Mouse (Mus musculus) heart, embryonic 16.5 days (tissue): ENCODE measurements around the gene Snrk. TPM values are rescaled to one million over a fixed set of nuclear protein-coding genes. Genes with fewer than 3 reads are reported as not detected.
"Not testable (repeated sequence)": the region's sequence is repeated elsewhere in the genome, so short reads cannot be mapped to it uniquely, and the experiment has no call there.

ENCODE experiments used
- ATAC-seq: fragments of 200-750 bp; cut with Nextera tagmentation; replicated peaks from 2 replicates; pipeline ENCODE4 v1.8.0; 2017; ENCODE audit warnings: moderate number of reproducible peaks; ENCODE audit not compliant: insufficient read depth, low FRiP score; ENCODE audit errors: extremely low read depth
- H3K27ac ChIP-seq: fragments of 300-500 bp; sonication (generic); 2 replicates; pipeline ENCODE4 v1.5.1; 2014; ENCODE audit warnings: mild to moderate bottlenecking, low read length, control low read depth, moderate library complexity
- H3K27me3 ChIP-seq: fragments of 300-500 bp; sonication (generic); 2 replicates; pipeline ENCODE4 v1.6.1; 2014; ENCODE audit warnings: low read length, mixed read lengths; ENCODE audit not compliant: control insufficient read depth, insufficient read depth
- H3K36me3 ChIP-seq: fragments of 300-500 bp; sonication (generic); 2 replicates; pipeline ENCODE4 v1.6.1; 2014; ENCODE audit not compliant: control insufficient read depth, insufficient read depth
- H3K4me1 ChIP-seq: fragments of 300-500 bp; sonication (generic); 2 replicates; pipeline ENCODE4 v1.6.1; 2014; ENCODE audit warnings: low read length, mixed read lengths; ENCODE audit not compliant: control insufficient read depth, insufficient read depth
- H3K4me2 ChIP-seq: fragments of 300-500 bp; sonication (generic); 2 replicates; pipeline ENCODE4 v1.6.1; 2014; ENCODE audit warnings: low read depth, mild to moderate bottlenecking, control low read depth, low read length
- H3K4me3 ChIP-seq: fragments of 300-500 bp; sonication (generic); 2 replicates; pipeline ENCODE4 v1.5.1; 2014; ENCODE audit warnings: mild to moderate bottlenecking, control low read depth, low read length
- H3K9ac ChIP-seq: fragments of 300-500 bp; sonication (generic); 2 replicates; pipeline ENCODE4 v1.6.1; 2014; ENCODE audit warnings: low read length, control low read depth
- H3K9me3 ChIP-seq: fragments of 300-500 bp; sonication (generic); replicated peaks from 2 replicates; pipeline ENCODE4 v1.6.1; 2016; ENCODE audit warnings: low read length; ENCODE audit not compliant: control insufficient read depth
- WGBS: fragments of 180-500 bp; shearing (Covaris S2); extraction: QIAGEN DNeasy Blood & Tissue Kit; methylation state at CpG from one replicate; pipeline ENCODE4 v1.1.7; 2014; 5-methylcytosine and 5-hydroxymethylcytosine counted together
- polyA plus RNA-seq: library from polyadenylated mRNA; unstranded; fragments of >200 nt; fragmentation: Nextera tagmentation; extraction: Ambion mirVana; gene quantifications from 2 replicates; pipeline ENCODE4 v1.2.1, GENCODE M21; 2015

Snrk gene
- polyA plus RNA-seq, 1 experiment from 2014 or later, result 61.7 TPM

- no peak for ATAC-seq
- no peak overlapping the region for H3K9ac ChIP-seq
- H3K4me3 ChIP-seq, result no peak overlapping the region
- H3K27me3 ChIP-seq, result no peaks in the 10 kb centered on the region
- peaks cover 20% of the 10 kb centered on the region for H3K36me3 ChIP-seq
- 0 out of 2 replicates have a peak, but pooled peaks cover 3% of the 10 kb centered on the region for H3K9me3 ChIP-seq
- peaks cover 23% of the 10 kb centered on the region for H3K4me1 ChIP-seq
- 78% methylated on average over 5 of the region's 5 CpGs for WGBS
- no peak overlapping the region for H3K27ac ChIP-seq
- no peak overlapping the region for H3K4me2 ChIP-seq
Observed at GRCm38 (mm10) chr9:122156389-122157078, 39.5 kb downstream of the Snrk start.

GRCm38 (mm10) chr9:122157079-122157441 lies 40.0 kb downstream of the Snrk start:
- H3K4me2 ChIP-seq, result no peak overlapping the region
- WGBS, result 94% methylated on average over 14 of the region's 14 CpGs
- peaks cover 20% of the 10 kb centered on the region for H3K36me3 ChIP-seq
- no peaks in the 10 kb centered on the region for H3K27me3 ChIP-seq
- H3K27ac ChIP-seq, result no peak overlapping the region
- ATAC-seq, result no peak
- peaks cover 23% of the 10 kb centered on the region for H3K4me1 ChIP-seq
- 0 out of 2 replicates have a peak, but pooled peaks cover 3% of the 10 kb centered on the region for H3K9me3 ChIP-seq
- no peak overlapping the region for H3K9ac ChIP-seq
- no peak overlapping the region for H3K4me3 ChIP-seq

- no peak overlapping the region for H3K9ac ChIP-seq
- H3K4me2 ChIP-seq, result no peak overlapping the region
- peaks cover 44% of the 10 kb centered on the region for H3K36me3 ChIP-seq
- no peak overlapping the region for H3K4me3 ChIP-seq
- ATAC-seq, result no peak
- H3K27me3 ChIP-seq, result no peaks in the 10 kb centered on the region
- 88% methylated on average over 4 of the region's 4 CpGs for WGBS
- no peak overlapping the region for H3K27ac ChIP-seq
- H3K4me1 ChIP-seq, result no peaks in the 10 kb centered on the region
- H3K9me3 ChIP-seq, result no peaks in the 10 kb centered on the region
Observed at GRCm38 (mm10) chr9:122164535-122164934, 47.5 kb downstream of the Snrk start.

GRCm38 (mm10) chr9:122167719-122168118 lies 50.7 kb downstream of the Snrk start:
- H3K4me3 ChIP-seq, ATAC-seq, H3K4me1 ChIP-seq, H3K9ac ChIP-seq, H3K27me3 ChIP-seq, H3K9me3 ChIP-seq, H3K4me2 ChIP-seq, H3K27ac ChIP-seq: not testable (repeated sequence)
- H3K36me3 ChIP-seq, result peaks cover 33% of the 10 kb centered on the region
- 69% methylated on average over 5 of the region's 5 CpGs for WGBS

DNA sequence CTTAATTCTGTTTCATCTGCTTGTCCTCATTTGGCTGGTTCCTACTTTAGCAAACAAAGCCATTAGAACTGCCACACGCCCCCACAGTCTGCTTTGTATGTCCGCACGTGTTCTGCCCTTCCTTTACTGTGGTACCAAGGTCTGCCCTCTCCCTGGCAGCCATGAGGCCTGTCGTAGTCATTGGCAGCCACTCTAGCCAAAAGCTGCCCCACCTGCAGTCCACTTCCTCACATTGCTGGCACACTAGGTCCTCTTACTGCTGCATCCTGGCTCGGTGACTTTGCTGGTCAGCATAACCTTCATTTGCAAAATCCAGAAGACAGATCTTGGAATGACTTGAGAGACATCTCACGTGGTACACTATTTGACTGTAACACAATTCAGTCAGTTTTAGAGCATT lies 52.8 kb downstream of the Snrk start:
- H3K27ac ChIP-seq, result no peak overlapping the region
- no peak for ATAC-seq
- no peaks in the 10 kb centered on the region for H3K9me3 ChIP-seq
- no peak overlapping the region for H3K4me2 ChIP-seq
- no peak overlapping the region for H3K4me3 ChIP-seq
- peaks cover 20% of the 10 kb centered on the region for H3K36me3 ChIP-seq
- H3K27me3 ChIP-seq, result no peaks in the 10 kb centered on the region
- no peak overlapping the region for H3K9ac ChIP-seq
- H3K4me1 ChIP-seq, result peaks cover 12% of the 10 kb centered on the region
- 86% methylated on average over 6 of the region's 6 CpGs for WGBS

DNA sequence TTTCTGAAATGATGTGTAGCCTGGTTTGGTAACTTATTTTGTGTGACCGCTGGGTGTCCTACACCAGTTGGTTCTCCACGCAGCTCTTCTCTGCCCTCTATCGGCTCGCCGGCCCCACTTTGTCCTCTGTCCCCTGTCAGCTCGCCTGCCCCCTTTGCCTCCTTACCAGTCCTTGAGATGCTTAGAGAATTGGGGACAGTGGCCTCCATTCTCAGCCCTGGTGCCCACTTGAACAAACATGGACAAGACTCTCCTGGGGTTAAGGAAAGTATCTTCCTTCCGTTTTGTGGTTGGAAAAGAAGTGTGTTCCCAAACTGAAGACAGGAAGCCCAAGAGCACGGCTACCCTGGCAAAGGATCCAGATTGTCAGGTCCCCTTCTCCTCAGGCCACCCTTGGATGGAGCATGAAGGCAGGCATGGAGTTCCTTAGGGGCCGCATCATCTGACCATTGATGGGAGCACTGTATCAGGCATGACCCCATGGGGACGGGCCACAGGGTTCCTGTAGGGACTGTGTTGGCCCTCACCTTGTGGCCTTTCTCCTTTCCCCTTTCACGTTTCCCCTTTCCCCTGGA lies 55.6 kb downstream of the Snrk start:
- H3K27ac ChIP-seq, result no peak overlapping the region
- 79% methylated on average over 11 of the region's 11 CpGs for WGBS
- ATAC-seq, result no peak

GRCm38 (mm10) chr9:122173405-122174233 lies 56.6 kb downstream of the Snrk start:
- peaks cover 3% of the 10 kb centered on the region; the same call in 1 of the 2 replicates for H3K36me3 ChIP-seq
- H3K4me3 ChIP-seq, result no peak overlapping the region
- no peak overlapping the region for H3K4me2 ChIP-seq
- no peaks in the 10 kb centered on the region for H3K27me3 ChIP-seq
- WGBS, result 61% methylated on average over 9 of the region's 9 CpGs
- H3K9ac ChIP-seq, result no peak overlapping the region
- H3K27ac ChIP-seq, result peak overlapping the region; percentile 37; the same call in 1 of the 2 replicates
- no peak; the same call in 1 of the 2 replicates for ATAC-seq
- no peaks in the 10 kb centered on the region for H3K9me3 ChIP-seq
- peaks cover 22% of the 10 kb centered on the region for H3K4me1 ChIP-seq

More for the DNA sequence above, 55.6 kb downstream of the Snrk start:
- H3K9ac ChIP-seq, result no peak overlapping the region
- peaks cover 13% of the 10 kb centered on the region for H3K4me1 ChIP-seq
- H3K4me2 ChIP-seq, result no peak overlapping the region
- H3K9me3 ChIP-seq, result no peaks in the 10 kb centered on the region
- H3K27me3 ChIP-seq, result no peaks in the 10 kb centered on the region
- peaks cover 3% of the 10 kb centered on the region; the same call in 1 of the 2 replicates for H3K36me3 ChIP-seq
- no peak overlapping the region for H3K4me3 ChIP-seq

- Histone ChIP-seq H3K4me3 (no peak overlapping the region), H3K4me1 (peaks cover 28% of the 10 kb centered on the region), H3K4me2 (no peak overlapping the region), H3K9me3 (no peaks in the 10 kb centered on the region), H3K27me3 (no peaks in the 10 kb centered on the region), H3K27ac (no peak overlapping the region), H3K36me3 (peaks cover 3% of the 10 kb centered on the region; the same call in 1 of the 2 replicates), H3K9ac (no peak overlapping the region)
- WGBS, result 87% methylated on average over 6 of the region's 6 CpGs
- ATAC-seq, result no peak
Observed at GRCm38 (mm10) chr9:122174723-122175122, 57.7 kb downstream of the Snrk start.
